Mouse (Mus musculus): Measurements from ENCODE around the gene Usp17lc. TPM values are rescaled to one million over a fixed set of nuclear protein-coding genes. Genes with fewer than 3 reads are reported as not detected.

The Usp17lc gene
- polyA plus RNA-seq, 1 experiment from 2014 or later, result not detected

Small RNA genes lying within 50 kb of the gene (microRNA-seq; reads per million reads assigned to microRNA genes)
- not detected for gene Gm25774 (ENCODE audit: insufficient number of aligned reads)

Other genes starting within 250 kb of the Usp17lc start
- gene Olfr591, start 236.7 kb upstream of the Usp17lc start, polyA plus RNA-seq (2014; fragmentation: Nextera tagmentation; extraction: Ambion mirVana), result not detected in 2 replicates
- gene Olfr592, start 230.3 kb upstream of the Usp17lc start, polyA plus RNA-seq (2014; fragmentation: Nextera tagmentation; extraction: Ambion mirVana), result not detected in 2 replicates
- gene Olfr593, start 203.2 kb upstream of the Usp17lc start, polyA plus RNA-seq (2014; fragmentation: Nextera tagmentation; extraction: Ambion mirVana), result not detected in 2 replicates
- gene Olfr594, start 198.1 kb upstream of the Usp17lc start, polyA plus RNA-seq (2014; fragmentation: Nextera tagmentation; extraction: Ambion mirVana), result not detected in 2 replicates
- not detected in 2 replicates for gene Usp17ld, start 162.6 kb upstream of the Usp17lc start, polyA plus RNA-seq (2014; fragmentation: Nextera tagmentation; extraction: Ambion mirVana)
- gene Olfr596, start 109.4 kb upstream of the Usp17lc start, polyA plus RNA-seq (2014; fragmentation: Nextera tagmentation; extraction: Ambion mirVana), result not detected in 2 replicates
- not detected in 2 replicates for gene Olfr597, start 98.8 kb upstream of the Usp17lc start, polyA plus RNA-seq (2014; fragmentation: Nextera tagmentation; extraction: Ambion mirVana)
- gene Olfr598, start 91.5 kb upstream of the Usp17lc start, polyA plus RNA-seq (2014; fragmentation: Nextera tagmentation; extraction: Ambion mirVana), result not detected in 2 replicates
- not detected in 2 replicates for gene Olfr599, start 79.2 kb upstream of the Usp17lc start, polyA plus RNA-seq (2014; fragmentation: Nextera tagmentation; extraction: Ambion mirVana)
- gene Olfr600, start 65.4 kb upstream of the Usp17lc start, polyA plus RNA-seq (2014; fragmentation: Nextera tagmentation; extraction: Ambion mirVana), result not detected in 2 replicates
- gene Olfr601, start 52.4 kb upstream of the Usp17lc start, polyA plus RNA-seq (2014; fragmentation: Nextera tagmentation; extraction: Ambion mirVana), result not detected in 2 replicates
- gene Olfr603, start 28.9 kb upstream of the Usp17lc start, polyA plus RNA-seq (2014; fragmentation: Nextera tagmentation; extraction: Ambion mirVana), result not detected in 2 replicates
- not detected in 2 replicates for gene Olfr605, start 30.4 kb downstream of the Usp17lc start, polyA plus RNA-seq (2014; fragmentation: Nextera tagmentation; extraction: Ambion mirVana)
- not detected in 2 replicates for gene Olfr606, start 34.0 kb downstream of the Usp17lc start, polyA plus RNA-seq (2014; fragmentation: Nextera tagmentation; extraction: Ambion mirVana)
- gene Olfr607, start 49.1 kb downstream of the Usp17lc start, polyA plus RNA-seq (2014; fragmentation: Nextera tagmentation; extraction: Ambion mirVana), result not detected in 2 replicates
- not detected in 2 replicates for gene Olfr608, start 54.8 kb downstream of the Usp17lc start, polyA plus RNA-seq (2014; fragmentation: Nextera tagmentation; extraction: Ambion mirVana)
- gene Olfr609, start 83.0 kb downstream of the Usp17lc start, polyA plus RNA-seq (2014; fragmentation: Nextera tagmentation; extraction: Ambion mirVana), result not detected in 2 replicates
- not detected in 2 replicates for gene Olfr610, start 97.0 kb downstream of the Usp17lc start, polyA plus RNA-seq (2014; fragmentation: Nextera tagmentation; extraction: Ambion mirVana)
- gene Olfr611, start 105.8 kb downstream of the Usp17lc start, polyA plus RNA-seq (2014; fragmentation: Nextera tagmentation; extraction: Ambion mirVana), result not detected in 2 replicates
- gene Olfr612, start 127.6 kb downstream of the Usp17lc start, polyA plus RNA-seq (2014; fragmentation: Nextera tagmentation; extraction: Ambion mirVana), result not detected in 2 replicates
- not detected in 2 replicates for gene Olfr613, start 133.0 kb downstream of the Usp17lc start, polyA plus RNA-seq (2014; fragmentation: Nextera tagmentation; extraction: Ambion mirVana)
- gene Olfr615, start 141.0 kb downstream of the Usp17lc start, polyA plus RNA-seq (2014; fragmentation: Nextera tagmentation; extraction: Ambion mirVana), result not detected in 2 replicates
- not detected in 2 replicates for gene Olfr616, start 154.1 kb downstream of the Usp17lc start, polyA plus RNA-seq (2014; fragmentation: Nextera tagmentation; extraction: Ambion mirVana)
- gene Olfr617, start 158.0 kb downstream of the Usp17lc start, polyA plus RNA-seq (2014; fragmentation: Nextera tagmentation; extraction: Ambion mirVana), result not detected in 2 replicates
- not detected in 2 replicates for gene Olfr618, start 175.0 kb downstream of the Usp17lc start, polyA plus RNA-seq (2014; fragmentation: Nextera tagmentation; extraction: Ambion mirVana)
- gene Olfr619, start 185.5 kb downstream of the Usp17lc start, polyA plus RNA-seq (2014; fragmentation: Nextera tagmentation; extraction: Ambion mirVana), result not detected in 2 replicates
- not detected in 2 replicates for gene Olfr620, start 197.5 kb downstream of the Usp17lc start, polyA plus RNA-seq (2014; fragmentation: Nextera tagmentation; extraction: Ambion mirVana)
- not detected in 2 replicates for gene Olfr622, start 227.6 kb downstream of the Usp17lc start, polyA plus RNA-seq (2014; fragmentation: Nextera tagmentation; extraction: Ambion mirVana)
- gene Olfr623, start 248.6 kb downstream of the Usp17lc start, polyA plus RNA-seq (2014; fragmentation: Nextera tagmentation; extraction: Ambion mirVana), result not detected in 2 replicates